Mouse (Mus musculus) CD8-positive naive resting alpha-beta T cell, adult 2 months (primary cell): ENCODE data around the gene Lin7c.
A peak's percentile ranks its signal among the peaks of the same experiment; 100 is the strongest.
"Not testable (repeated sequence)": the region's sequence is repeated elsewhere in the genome, so short reads cannot be mapped to it uniquely, and the experiment has no call there.

ENCODE experiments used
- DNase-seq, 2 experiments: peaks; one replicate each; pipeline ENCODE4 v3.0.0; 2022; ENCODE audit warnings: low read depth in 2 of 2, low spot score in 2 of 2

The Lin7c gene

DNA sequence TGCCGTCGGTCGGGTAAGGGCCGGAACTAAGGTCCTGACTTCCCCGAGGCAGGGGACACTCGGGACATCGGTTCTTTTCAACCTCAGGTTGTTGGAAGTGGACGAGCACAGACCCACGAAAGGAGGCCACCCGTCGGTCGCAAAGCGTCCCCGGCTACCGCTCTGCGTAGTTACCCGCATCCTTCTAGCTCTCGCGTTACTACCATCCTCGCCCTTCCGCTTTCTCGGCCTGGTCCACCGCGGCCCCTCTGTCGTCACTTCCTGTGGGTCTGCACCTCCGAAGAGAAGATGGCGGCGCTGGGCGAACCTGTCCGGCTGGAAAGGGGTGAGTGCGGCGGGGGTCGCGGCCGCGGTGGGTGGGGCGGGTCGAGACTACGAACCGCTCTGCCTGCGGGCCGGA, at the start of gene Lin7c:
Gene Lin7c, plus strand, starts transcription at position 257 of the 400 bp plus-strand sequence.
- DNase-seq: peak; percentile 80 to 82

DNA sequence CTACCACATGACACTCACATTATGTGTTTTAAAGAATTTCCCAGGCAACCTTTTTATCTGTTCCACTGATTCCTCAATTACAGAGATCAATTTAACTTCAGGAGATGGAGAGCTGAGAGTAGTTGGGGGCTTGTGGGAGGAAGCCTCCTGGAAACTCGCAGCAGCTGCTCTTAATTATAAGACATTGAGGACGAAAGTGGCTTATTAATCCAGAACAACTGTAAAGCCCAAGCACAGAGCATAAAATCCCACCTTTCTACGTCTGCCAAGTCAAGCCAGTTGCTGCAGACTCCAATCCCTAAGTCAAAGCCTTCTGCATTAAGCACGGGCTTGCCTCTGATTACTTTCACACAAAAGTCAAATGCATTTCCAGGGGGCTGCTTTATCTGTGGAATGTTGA, 44.3 kb upstream of the Lin7c start:
- no peak for DNase-seq

DNA sequence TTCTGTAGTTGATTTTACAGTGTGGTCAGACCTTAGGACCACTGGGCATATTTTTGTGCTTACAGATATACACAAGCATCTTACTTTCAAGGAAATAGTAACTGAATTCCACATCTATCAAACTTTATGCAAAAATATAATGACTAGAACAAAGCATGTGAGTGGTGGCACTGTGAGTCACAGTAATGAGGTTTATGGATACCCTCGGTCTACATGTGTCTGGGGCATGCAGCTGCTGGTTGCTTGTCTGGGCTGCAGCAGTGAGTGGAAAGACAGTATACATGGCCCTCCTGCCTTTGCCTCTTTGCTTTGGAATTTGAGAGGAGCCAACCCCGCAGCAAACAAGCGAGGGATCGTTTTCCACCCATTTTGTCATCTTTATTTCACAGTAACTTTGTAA, 42.3 kb upstream of the Lin7c start:
- no peak for DNase-seq

DNA sequence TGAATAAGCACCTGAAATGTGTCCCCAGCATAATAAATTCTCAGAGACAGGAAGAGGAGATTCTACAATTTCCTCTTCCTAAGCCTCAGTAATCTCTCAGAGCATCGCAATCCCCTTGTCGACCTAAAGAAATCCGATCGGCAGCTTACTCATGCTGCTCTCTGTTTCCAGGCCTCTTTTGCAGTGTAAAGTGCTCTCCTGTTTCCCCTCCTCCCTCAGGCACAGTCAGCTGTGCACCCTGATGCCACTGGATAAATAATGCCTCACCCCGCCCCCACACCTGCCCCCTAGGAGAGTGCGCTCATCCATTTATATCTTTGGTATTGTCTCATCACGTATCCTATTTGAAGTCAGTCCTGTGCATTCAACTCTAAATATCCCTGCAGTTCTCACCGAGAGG, 41.9 kb upstream of the Lin7c start:
- DNase-seq: no peak

DNA sequence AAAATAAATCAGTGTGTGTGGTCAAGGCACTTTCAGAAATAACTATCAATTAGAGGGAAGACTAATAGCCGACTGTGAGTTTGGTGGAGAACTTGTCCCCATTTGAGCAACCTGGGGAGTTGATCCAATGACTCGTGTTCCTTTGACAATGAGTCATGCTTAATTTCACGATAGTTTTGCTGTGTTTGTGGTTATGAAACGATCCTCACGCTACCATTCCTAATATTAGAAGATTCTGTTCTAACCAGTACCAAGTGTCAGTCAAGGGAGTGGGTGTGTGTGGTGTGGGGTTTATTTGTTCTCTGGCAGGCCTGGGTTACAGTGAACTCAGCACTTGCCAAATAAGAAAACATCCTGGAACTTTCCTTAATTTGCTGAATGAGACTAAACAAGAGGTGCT, 35.1 kb upstream of the Lin7c start:
- DNase-seq: no peak

DNA sequence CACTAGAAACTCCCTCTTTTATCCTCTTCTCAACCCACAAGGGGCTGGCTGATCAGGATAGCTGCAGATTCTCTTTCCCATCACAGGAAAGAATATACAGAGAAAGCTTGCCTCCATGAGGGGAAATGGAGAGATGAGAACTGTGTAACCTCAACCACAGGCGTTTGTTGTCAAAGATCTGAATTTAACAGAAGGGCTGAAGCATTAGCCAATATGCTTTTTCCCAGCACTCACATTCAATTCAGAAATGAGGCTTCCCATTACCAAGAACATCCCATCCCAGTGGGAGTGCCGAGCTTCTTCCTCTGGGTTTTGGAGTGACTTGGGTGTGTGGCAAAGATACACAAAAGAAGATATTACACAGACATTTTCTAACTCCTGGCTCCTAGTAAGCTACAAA, 31.0 kb upstream of the Lin7c start:
- no peak for DNase-seq

DNA sequence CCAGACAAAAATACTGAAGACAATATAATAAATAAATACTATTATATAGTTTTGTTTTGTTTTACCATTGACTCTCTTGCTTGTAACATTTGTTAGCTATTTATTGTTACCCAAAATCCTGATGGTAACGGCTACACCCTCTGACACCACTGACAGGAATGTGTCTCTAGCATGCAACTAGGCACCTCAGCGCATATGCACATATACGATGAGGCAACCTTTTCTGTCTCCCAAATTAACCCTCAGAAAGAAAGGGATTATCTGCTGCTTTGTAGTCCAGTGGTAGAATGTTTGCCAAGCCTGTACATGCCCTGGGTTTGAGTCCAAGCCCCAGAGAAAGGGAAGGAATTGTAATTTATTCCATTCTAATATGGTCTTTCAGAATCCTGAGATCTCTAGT, 29.8 kb upstream of the Lin7c start:
- no peak for DNase-seq

DNA sequence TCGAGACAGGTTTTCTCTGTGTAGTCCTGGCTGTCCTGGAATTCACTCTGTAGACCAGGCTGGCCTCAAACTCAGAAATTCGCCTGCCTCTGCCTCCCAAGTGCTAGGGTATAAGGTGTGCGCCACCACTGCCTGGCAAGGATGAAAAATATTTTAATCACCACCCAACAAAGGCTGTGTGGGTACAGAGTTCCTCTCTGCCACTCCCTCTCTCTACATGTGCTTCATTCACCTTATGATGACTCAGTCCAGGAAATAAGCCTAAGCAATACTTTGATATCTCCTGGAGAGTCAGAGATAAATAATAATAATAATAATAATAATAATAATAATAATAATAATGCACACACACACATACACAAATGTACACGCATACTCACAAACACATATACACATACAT, 11.2 kb upstream of the Lin7c start:
- DNase-seq: not testable (repeated sequence)

DNA sequence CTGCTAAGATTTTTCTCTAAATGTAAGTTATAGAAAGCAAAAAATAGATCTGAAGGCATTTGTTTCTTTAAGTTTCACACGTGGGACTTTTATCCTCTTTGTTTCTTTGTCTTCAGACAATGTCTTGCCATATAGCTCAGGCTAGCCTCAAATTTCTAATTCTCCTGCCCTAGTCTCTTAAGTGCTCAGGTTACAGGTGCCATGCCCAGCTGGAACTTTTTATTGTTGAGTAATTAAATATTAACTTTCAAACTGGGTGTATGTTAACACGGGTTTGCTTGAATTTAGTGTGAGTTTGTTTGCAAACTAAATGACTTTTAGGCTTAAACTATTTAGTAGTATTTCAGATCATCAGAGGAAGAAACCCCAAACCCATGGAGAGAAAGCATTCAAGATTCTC, 9.5 kb upstream of the Lin7c start:
- no peak for DNase-seq

DNA sequence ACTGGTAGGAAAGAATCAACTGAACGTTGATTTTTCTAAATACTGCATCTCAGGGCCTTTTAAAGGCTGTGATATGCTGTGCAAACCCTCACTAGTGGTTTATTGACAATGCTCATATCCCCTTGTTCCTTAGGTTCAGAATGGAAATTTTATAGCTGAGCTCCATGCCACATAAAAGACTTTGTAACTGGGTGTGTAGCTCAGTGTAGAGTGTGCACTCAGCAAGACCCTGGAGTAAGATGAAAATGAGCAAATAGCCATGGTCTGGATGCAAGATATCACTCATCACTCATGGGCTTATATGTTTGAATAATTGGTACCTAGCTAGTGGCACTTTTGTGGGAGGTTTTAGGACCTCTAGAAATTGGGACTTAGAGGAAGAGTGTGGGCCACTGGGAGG, 9.0 kb upstream of the Lin7c start:
- no peak for DNase-seq

DNA sequence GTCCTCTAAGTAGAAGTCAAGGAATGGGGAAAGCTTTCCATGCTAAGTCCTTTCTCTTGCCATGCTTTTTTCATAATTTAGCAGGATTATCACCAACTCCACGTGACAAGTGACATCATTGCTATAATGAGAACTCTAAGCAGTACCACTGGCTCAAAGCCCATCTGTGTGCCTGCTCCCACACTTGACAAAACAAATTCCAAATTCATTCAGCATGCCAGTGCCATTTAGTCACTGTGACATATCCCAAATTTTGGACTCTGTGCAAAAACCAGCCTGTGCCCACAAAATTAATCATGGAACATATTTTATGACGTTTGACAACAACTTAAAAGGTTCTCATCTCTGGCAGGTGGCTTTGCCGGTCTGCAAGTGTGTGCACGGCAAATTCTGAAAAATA, 6.5 kb upstream of the Lin7c start:
- no peak for DNase-seq

DNA sequence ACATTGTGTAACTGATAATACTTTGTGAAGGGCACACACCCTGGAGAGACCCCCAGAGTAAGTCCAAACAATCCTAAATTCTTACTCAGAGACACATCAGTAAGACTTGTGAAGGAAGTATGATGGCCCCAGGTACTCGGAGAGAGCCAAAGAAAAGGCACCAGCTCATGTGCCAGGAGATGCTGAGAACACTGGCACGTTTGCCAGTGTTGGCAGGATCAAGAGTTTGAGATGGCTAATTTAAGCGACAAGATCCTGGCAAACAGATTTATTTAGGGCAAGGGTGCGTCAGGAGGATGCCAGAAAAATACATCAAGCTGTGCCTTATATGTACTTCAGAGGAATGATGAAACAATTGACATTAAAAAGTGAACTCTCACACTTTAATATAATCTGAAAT, 6.1 kb upstream of the Lin7c start:
- DNase-seq: no peak

DNA sequence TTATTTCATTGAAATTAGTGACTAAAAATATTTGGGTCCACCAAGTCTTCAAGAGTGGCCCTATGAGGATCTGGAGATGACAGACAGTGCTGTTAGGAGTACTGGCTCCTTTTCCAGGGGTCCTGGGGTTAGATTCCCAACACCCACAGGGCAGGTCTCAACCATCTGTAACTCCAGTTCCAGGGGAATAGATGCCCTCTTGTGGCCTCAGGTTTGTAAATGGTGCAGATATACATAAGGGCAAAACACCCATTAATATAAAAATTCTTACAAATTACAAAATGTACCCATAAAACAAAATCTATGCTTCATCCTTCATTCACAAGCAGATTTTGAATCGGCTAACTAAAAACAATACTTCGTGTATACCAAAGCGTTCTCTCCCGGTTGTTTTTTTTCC, 585 bp upstream of the Lin7c start:
- no peak for DNase-seq

DNA sequence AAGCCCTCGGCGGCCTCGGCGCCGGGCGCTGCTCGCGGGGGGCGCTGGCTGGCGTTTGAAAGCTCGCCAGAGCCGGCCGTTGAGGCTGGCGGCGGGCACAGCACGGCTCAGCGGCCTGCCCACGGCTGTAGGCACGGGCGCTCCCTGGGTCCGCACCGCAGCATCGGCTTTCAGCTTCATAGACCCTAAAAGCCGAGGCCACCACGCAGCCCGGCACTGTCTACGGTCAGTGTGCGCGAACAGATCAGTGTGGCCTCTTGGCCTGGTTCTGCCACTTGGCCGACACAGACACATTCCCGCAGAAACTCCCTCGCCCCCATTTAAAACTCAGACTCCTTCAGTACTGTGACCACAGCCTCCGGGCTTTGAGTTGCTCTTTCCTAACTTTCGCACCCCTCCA, 378 bp downstream of the Lin7c start:
- no peak for DNase-seq

DNA sequence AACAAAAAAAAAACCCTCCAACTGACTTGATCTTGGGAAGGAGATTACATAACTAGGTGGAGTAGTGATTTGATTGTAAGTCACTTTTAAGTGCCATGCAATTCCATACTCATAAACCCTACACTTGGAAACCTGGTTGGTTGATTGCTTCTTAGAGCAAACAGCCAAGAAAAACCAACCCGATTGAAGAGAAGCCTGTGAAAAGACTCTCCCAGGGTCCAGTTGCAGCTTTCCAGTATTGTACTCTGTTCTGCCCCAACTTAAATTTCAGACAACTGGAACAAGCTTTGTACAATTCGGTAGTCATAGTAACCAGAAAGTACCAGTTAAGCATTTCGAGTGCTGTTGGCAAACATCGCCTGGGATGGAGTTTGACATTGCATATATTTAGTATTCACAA, 818 bp downstream of the Lin7c start:
- DNase-seq: no peak

DNA sequence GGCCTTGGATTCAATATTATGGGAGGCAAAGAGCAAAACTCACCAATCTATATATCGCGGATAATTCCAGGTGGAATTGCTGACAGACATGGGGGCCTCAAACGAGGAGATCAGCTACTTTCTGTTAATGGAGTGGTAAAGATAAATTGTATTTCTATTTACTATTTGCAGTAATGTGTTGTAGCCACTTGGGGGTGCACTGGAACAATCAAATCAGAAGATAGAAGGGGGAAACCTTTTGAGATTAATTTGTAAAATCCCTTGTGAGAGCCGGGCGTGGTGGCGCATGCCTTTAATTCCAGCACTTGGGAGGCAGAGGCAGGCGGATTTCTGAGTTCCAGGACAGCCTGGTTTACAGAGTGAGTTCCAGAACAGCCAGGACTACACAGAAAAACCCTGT, 5.7 kb downstream of the Lin7c start:
- DNase-seq: no peak

DNA sequence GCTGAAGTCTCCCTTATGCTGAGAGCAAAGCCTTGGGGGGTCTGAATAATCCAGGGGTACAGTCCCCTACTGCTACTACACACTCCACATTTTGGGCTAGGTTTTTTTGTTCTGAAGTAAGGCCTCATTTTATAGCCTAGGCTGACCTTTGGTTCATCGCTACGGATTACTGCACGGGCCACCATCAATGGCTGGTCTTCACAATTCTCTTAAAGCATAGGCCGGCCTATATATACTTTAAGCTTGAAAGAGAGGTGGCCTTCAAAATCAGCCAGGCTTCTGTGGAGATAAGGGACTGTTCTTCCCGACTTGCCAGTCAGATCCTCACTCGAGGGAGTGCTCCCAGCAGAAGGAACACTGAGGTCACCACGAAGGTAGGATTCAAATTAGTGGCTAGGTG, 12.2 kb downstream of the Lin7c start:
- no peak for DNase-seq

DNA sequence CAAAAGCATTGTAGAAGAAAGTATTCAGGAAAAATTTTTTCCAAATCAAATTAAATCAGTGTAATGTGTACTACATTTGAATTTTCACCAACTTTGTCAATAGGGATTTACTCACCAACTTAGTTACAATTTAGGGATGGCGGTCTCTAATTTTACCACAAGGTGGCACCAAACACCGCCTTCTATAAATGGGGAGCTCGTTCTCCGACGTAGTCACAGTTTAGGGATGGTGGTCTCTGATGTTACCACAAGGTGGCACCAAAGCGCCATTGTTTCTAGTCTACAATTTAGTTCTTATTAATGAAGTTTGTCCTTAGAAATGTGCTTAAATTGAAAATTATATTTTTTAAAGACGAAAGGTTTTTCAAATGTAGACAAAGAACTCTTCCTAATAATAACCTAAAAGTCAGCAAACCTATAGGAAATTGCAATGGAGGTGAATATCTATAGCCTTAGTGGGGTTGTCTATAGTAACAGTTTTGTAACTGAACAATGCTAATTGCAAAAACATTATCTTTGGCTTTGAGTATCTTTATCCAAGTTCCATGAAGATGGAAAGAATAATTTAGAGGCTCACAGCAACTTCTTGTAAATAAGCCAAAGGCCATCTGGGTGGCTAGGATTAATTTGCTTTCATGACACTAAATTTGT, 13.6 kb downstream of the Lin7c start:
- peak; percentile 69 to 81 for DNase-seq

DNA sequence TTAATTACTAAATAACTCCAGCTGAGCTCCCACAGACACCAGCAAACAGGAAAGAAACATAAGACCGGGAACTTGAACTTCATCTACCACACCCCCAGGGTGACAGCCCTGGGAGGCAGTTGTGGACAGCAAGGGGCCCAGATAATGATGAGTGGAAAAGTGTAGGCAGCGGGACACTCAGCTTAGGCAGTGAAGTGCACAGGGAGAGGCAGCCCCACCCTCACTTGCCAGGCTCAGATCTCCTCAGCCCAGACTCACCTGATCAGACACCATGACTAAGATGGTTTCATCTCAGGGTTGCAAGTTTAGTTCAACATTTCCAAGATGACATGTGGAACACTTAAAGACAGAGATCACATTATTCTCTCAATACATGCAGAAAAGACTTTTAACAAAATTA, 18.5 kb downstream of the Lin7c start:
- no peak for DNase-seq

DNA sequence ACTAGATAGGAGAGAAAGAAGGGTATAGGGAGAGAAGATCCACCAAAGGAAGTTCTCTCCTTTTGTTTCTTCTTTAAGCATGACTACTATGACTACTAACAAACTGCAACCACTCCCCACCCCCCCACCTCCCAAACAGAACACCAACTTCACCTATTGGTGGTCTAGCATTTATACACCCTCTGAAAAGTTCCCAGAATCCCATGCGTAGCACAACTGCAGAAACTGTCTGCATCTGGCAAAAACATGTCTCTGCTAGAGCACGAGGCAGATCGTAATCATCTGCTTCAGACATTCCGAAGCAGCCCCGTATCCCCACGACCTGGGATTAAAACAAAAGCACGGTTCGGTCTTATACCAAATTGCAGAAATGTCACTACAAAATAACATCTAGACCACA, 21.6 kb downstream of the Lin7c start:
- no peak for DNase-seq

DNA sequence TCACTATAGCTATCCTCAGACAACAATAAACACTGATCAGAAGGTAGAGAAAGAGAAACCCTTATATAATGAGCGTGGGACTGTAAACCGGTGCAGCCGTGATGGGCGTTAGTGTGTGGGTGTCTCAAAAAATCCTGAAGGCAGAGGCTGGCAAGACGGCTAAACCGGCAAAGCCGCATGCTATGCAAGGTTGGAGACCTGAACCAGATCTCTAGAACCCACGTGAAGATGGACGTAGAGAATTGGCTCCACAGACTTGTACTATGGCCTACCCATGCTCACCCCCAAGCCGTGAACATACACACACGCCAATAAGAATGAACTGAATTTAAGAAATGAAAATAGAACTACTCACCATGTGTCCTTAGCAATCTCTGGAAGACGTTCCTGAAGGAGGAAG, 22.1 kb downstream of the Lin7c start:
- no peak for DNase-seq

DNA sequence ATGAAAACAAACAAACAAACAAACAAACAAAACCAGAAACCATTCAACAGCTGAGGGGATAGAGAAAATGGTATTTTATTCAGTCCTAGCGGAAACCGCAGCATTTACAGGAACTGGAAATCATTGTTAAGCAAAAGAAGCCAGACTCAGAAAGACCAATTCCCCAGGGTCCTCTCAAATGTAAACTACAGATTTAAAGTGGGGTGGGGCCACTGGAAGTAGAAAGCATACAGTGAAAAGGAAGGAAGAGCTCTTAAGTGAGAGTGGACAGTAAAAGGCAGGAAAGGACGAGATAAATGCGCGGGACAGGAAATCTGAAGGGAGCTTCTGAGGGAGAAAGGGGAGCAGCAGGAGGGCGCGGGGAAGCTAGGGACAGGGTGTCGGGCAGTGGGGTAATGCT, 22.6 kb downstream of the Lin7c start:
- no peak for DNase-seq

DNA sequence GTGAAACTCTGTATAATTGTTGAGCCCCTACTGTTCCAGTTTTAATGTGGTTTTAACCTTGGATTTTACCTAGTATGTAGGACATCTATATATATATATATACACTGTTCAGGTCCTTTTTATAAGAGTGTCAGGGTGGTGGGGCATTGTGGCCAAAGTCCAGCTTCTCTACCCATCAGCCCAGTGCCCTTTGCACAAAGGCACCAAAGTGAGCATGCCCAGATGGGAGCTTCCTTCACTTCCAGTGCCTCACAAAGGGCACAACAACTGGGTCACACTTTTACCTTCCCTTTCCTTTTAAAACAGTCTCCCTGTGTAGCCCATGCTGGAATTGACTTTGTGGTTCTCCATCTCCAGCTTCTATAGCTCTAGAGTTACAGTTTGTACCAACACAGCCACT, 23.9 kb downstream of the Lin7c start:
- DNase-seq: no peak
